Mouse (Mus musculus) T-helper 1 cell (primary cell): ENCODE results near the gene Ankrd23.

ENCODE experiments used
- in situ Hi-C: fragments of 300-600 bp; cut with MboI, MseI; formaldehyde crosslinking; loops from one replicate; pipeline ENCODE4 v1.15.1; 2025; ENCODE audit warnings: high pct_unique_total_duplicates

The Ankrd23 gene

GRCm38 (mm10) chr1:36563632-36564031 is 26.9 kb upstream of the Ankrd23 start:
- in situ Hi-C loops = no loop called here

DNA sequence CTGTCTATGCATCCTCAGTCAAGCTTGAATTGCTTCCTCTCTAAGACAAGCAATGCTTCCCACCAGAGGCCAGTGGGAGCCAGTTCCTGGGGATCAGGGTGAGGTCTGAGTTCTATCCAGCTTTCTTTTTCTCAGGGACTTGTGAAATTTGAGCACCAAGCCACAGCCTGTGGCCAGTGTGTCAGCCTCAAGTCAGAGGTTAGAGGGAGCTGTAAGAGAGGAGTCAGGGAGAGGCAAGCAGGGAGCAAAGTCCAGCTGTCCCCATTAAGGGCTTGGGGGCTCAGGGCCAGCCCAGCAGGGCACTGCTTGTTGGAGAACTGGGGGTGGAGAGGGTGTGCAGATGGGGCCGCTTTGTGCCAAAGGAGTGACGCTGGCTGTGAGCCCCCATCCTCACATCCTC is 26.5 kb upstream of the Ankrd23 start:
- in situ Hi-C loops = no loop called here

- in situ Hi-C loops = no loop called here
Observed at GRCm38 (mm10) chr1:36562388-36562787, 25.7 kb upstream of the Ankrd23 start.

GRCm38 (mm10) chr1:36560903-36561302 is 24.2 kb upstream of the Ankrd23 start:
- in situ Hi-C loops = no loop called here

DNA sequence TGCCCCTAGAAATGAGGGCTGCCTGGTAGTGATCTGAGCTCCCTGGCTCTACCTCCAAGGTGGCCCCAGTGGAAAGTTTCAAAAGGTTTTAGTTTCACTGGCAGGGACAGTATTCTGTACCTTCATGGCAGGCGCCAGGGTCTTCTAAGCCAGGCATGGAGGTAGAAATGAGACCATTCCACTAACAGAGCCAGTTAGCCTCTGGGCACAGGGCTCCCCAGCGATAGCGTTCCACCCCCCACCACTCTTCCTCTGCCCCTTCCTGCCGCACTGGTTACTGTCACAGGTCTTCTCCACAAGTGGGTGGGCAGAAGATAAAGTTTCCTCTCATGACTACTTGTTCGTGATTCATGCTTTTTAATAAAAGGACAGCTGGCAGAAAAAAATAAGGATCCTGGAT is 23.2 kb upstream of the Ankrd23 start:
- in situ Hi-C loops = no loop called here

GRCm38 (mm10) chr1:36559256-36559655 is 22.6 kb upstream of the Ankrd23 start:
- in situ Hi-C loops = no loop called here

GRCm38 (mm10) chr1:36558031-36558993 is 21.6 kb upstream of the Ankrd23 start, which contains the start of gene Sema4c:
Sema4c (minus strand) TSS chr1:36558349.
- in situ Hi-C loops = no loop called here

GRCm38 (mm10) chr1:36557457-36558011 is 20.9 kb upstream of the Ankrd23 start:
- in situ Hi-C loops = no loop called here

GRCm38 (mm10) chr1:36556553-36557456 is 20.1 kb upstream of the Ankrd23 start:
- in situ Hi-C loops = no loop called here

- in situ Hi-C loops = no loop called here
Observed at GRCm38 (mm10) chr1:36555798-36556395, 19.2 kb upstream of the Ankrd23 start.

- in situ Hi-C loops = loop anchor here (5.0 kb wide), 2 partner anchors 77 to 127 kb away; partner anchors contain the start of gene Fam178b
Observed at GRCm38 (mm10) chr1:36554633-36555399, 18.1 kb upstream of the Ankrd23 start.

- in situ Hi-C loops = loop anchor here (5.0 kb wide), 2 partner anchors 80 to 130 kb away; partner anchors contain the start of gene Fam178b
Observed at GRCm38 (mm10) chr1:36552506-36552905, 15.8 kb upstream of the Ankrd23 start.

DNA sequence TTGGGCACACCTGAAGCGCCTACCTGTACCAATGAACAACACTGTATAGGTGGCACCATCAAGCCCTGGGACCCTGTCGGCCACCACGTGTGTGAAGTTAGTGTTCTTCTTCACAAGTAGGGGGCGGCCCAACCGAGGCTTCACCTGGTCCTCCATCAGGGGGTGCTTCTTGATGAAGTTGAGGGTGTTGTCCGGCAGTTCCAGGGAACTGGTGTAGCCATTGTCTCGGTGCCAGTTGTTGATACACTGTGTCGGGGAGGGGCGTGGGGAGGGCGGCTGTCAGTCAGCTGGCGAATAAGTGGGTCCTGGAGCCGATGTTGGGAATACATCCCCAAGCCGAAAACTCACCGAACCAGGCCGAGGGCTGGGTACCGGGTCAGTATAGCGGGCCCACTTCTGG is 15.2 kb upstream of the Ankrd23 start:
- in situ Hi-C loops = loop anchor here (5.0 kb wide), 2 partner anchors 80 to 130 kb away; partner anchors contain the start of gene Fam178b

GRCm38 (mm10) chr1:36550075-36550863 is 13.6 kb upstream of the Ankrd23 start:
- in situ Hi-C loops = loop anchor here (5.0 kb wide), 2 partner anchors 82 to 132 kb away; partner anchors contain the start of gene Fam178b

- in situ Hi-C loops = no loop called here
Observed at GRCm38 (mm10) chr1:36549491-36549890, 12.8 kb upstream of the Ankrd23 start.

DNA sequence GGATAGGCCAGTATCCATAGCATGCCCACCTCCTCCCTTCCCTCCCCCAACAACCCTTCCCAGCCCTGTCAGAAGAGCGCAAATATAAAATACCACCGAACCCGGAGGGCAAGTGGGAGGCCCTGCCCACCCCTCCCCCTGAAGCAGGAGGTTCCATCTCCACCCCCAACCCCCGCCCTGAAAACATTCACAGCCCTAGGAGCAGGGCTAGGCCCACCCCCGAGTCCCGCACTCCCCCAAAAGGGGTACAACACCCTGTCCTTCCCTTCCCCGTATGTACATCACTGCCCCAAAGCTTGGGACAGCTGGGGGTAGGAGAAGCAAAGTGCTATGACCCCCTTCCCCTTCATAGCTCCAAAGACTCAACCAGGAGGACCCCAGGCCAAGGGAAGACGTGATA is 12.1 kb upstream of the Ankrd23 start:
- in situ Hi-C loops = no loop called here

DNA sequence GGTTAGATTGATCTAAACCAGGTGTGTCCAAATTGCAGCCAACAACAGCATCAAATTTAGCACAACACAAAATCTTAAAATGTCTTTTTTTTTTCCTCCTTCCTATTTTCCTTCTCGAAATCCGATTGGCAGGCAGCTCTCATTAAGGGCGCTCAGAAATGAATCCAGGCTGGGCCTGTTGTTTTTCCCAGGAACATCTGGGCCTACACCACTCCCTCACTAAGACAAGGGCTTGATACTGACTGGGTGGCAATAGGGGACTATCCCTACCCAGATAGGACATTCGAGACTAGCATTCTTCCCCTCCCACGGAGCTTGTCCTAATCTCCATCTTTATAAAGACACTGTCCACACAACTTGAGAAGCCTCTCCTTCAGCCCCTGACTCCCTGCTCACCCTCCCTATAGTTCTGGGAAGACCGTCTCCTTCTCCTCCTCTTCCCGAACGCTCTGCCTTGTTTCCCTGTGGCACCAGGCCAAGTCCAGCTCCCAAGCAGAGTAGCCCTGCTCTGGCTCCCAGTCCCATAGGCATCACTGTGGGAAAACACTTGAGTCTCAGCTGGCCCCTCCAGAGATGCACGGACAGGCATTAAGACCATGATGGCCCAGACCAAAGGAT is 11.4 kb upstream of the Ankrd23 start:
- in situ Hi-C loops = no loop called here

- in situ Hi-C loops = no loop called here
Observed at GRCm38 (mm10) chr1:36546888-36547471, 10.3 kb upstream of the Ankrd23 start, which contains the start of gene Ankrd39. Ankrd39 (minus strand) TSS chr1:36547445.
